Mouse (Mus musculus) lung, embryonic 15.5 days (tissue): ENCODE results near the gene Doc2a. TPM values are rescaled to one million over a fixed set of nuclear protein-coding genes. Genes with fewer than 3 reads are reported as not detected.

Experiments
- polyA plus RNA-seq: library from polyadenylated mRNA; unstranded; fragments of >200 nt; fragmentation: Nextera tagmentation; extraction: Ambion mirVana; gene quantifications from 2 replicates; pipeline ENCODE4 v1.2.1, GENCODE M21; 2015

Gene Doc2a
- polyA plus RNA-seq, 1 experiment from 2014 or later: 0.81 TPM

Other genes starting within 250 kb of the Doc2a start
- 23.4 and 30.0 TPM in 2 replicates for gene Nupr1, start 216.6 kb upstream of the Doc2a start, polyA plus RNA-seq
- gene Sgf29, start 198.1 kb upstream of the Doc2a start, polyA plus RNA-seq: 47.3 and 54.9 TPM in 2 replicates
- gene Sult1a1, start 171.0 kb upstream of the Doc2a start, polyA plus RNA-seq: 5.9 and 6.8 TPM in 2 replicates
- 105 and 119 TPM in 2 replicates for gene Bola2, start 152.0 kb upstream of the Doc2a start, polyA plus RNA-seq
- 9.9 and 11.5 TPM in 2 replicates for gene Slx1b, start 151.6 kb upstream of the Doc2a start, polyA plus RNA-seq
- gene Coro1a, start 139.6 kb upstream of the Doc2a start, polyA plus RNA-seq: 36.0 and 58.1 TPM in 2 replicates
- gene Mapk3, start 87.8 kb upstream of the Doc2a start, polyA plus RNA-seq: 132 and 135 TPM in 2 replicates
- 2.5 and 2.8 TPM in 2 replicates for gene Gdpd3, start 81.1 kb upstream of the Doc2a start, polyA plus RNA-seq
- 90.3 and 96.2 TPM in 2 replicates for gene Ypel3, start 70.5 kb upstream of the Doc2a start, polyA plus RNA-seq
- gene Tbx6, start 65.9 kb upstream of the Doc2a start, polyA plus RNA-seq: 0.26 and 0.51 TPM in 2 replicates
- 260 and 262 TPM in 2 replicates for gene Ppp4c, start 54.9 kb upstream of the Doc2a start, polyA plus RNA-seq
- 0.10 and 0.19 TPM in 2 replicates for gene Fam57b, start 49.7 kb upstream of the Doc2a start, polyA plus RNA-seq
- not detected in 2 replicates for gene 4930451I11Rik, start 15.8 kb upstream of the Doc2a start, polyA plus RNA-seq
- gene Hirip3, start 14.6 kb downstream of the Doc2a start, polyA plus RNA-seq: 31.6 and 34.4 TPM in 2 replicates
- 76.6 and 78.3 TPM in 2 replicates for gene Ino80e, start 15.0 kb downstream of the Doc2a start, polyA plus RNA-seq
- 48.0 and 55.0 TPM in 2 replicates for gene Taok2, start 37.3 kb downstream of the Doc2a start, polyA plus RNA-seq
- gene Tmem219, start 75.5 kb downstream of the Doc2a start, polyA plus RNA-seq: 31.6 and 32.9 TPM in 2 replicates
- gene Kctd13, start 81.5 kb downstream of the Doc2a start, polyA plus RNA-seq: 13.6 and 15.0 TPM in 2 replicates
- 0.09 TPM in 1 of 2 replicates, not detected in the other for gene Asphd1, start 102.2 kb downstream of the Doc2a start, polyA plus RNA-seq
- 0.16 and 0.89 TPM in 2 replicates for gene Sez6l2, start 103.1 kb downstream of the Doc2a start, polyA plus RNA-seq
- gene Cdipt, start 128.5 kb downstream of the Doc2a start, polyA plus RNA-seq: 110 and 117 TPM in 2 replicates
- gene Cdiptos, start 128.7 kb downstream of the Doc2a start, polyA plus RNA-seq: 1.3 and 2.1 TPM in 2 replicates
- gene Mvp, start 167.2 kb downstream of the Doc2a start, polyA plus RNA-seq: 13.0 and 13.9 TPM in 2 replicates
- gene Pagr1b, start 169.1 kb downstream of the Doc2a start, polyA plus RNA-seq: not detected in 2 replicates
- 63.5 and 86.1 TPM in 2 replicates for gene Pagr1a, start 169.9 kb downstream of the Doc2a start, polyA plus RNA-seq
- 23.7 and 46.1 TPM in 2 replicates for gene Gm42742, start 173.7 kb downstream of the Doc2a start, polyA plus RNA-seq
- 3.0 and 3.9 TPM in 2 replicates for gene Prrt2, start 173.8 kb downstream of the Doc2a start, polyA plus RNA-seq
- 73.0 and 73.3 TPM in 2 replicates for gene Maz, start 179.6 kb downstream of the Doc2a start, polyA plus RNA-seq
- gene Kif22, start 195.1 kb downstream of the Doc2a start, polyA plus RNA-seq: 158 and 165 TPM in 2 replicates
- gene Zg16, start 239.9 kb downstream of the Doc2a start, polyA plus RNA-seq: not detected in 2 replicates
- 7.7 and 10.1 TPM in 2 replicates for gene AI467606, start 243.9 kb downstream of the Doc2a start, polyA plus RNA-seq